Mouse (Mus musculus): ENCODE measurements around the gene Scp2. TPM values are rescaled to one million over a fixed set of nuclear protein-coding genes. Genes with fewer than 3 reads are reported as not detected.

Scp2 gene
- polyA plus RNA-seq, 1 experiment from 2014 or later: 372 TPM

DNA sequence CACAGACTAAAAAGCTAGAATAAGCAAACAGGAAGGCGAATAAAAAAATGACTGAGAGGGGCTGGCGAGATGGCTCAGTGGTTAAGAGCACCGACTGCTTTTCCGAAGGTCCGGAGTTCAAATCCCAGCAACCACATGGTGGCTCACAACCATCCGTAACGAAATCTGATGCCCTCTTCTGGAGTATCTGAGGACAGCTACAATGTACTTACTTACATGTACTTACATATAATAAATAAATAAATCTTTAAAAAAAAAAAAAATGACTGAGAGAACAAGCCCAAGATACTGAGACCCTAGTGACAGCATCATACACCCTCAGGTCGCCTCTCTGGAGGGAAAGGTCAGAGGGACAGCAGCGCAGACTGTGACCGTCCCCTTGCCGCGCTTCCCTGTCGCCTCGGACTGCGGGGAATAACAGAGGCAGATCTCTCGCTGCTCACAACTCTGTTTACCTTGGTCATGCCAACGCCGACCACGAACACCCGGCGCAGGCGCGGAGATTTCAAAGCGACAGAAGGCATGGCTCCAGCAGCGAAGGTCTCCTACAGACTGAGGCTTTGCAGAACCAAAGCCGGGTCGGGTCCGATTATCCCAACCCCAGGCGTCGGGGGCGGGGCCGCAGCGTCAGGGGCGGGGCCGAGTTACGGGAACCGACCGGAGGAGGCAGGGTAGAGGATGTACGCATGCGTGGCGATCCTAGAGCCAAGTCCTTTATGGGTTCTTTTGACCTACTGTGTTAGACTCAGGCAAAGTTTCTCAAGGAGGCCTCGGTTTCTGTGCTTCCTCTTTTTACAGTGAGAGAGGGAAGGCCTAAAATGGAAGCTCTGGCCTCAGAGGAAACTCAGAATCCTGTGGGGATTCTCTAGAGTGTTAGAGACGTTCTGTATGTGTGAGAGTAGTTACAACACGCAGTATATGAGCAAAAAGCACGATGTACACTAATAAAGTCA is 26.6 kb downstream of the Scp2 start:
- peak overlapping the region; percentile 72 for H3K4me3 ChIP-seq (ENCODE audit: low read length)
- peak overlapping the region; percentile 38; the same call in 1 of the 2 replicates for H3K27ac ChIP-seq (ENCODE audit: low read length)
- peak; percentile 93 for ATAC-seq
- peak overlapping the region; percentile 54 for H3K4me2 ChIP-seq (ENCODE audit: low read depth, low read length)
- 13% methylated on average over 43 of the region's 45 CpGs for WGBS
- H3K27me3 ChIP-seq (replicated peaks; ENCODE audit: control insufficient read depth, insufficient read depth, low read length): no peaks in the 10 kb centered on the region
- no peaks in the 10 kb centered on the region for H3K9me3 ChIP-seq (ENCODE audit: control insufficient read depth, low read length)
- no peaks in the 10 kb centered on the region for H3K4me1 ChIP-seq (ENCODE audit: control insufficient read depth, insufficient read depth, low read length)
- H3K9ac ChIP-seq (ENCODE audit: low read depth, low read length): peak overlapping the region; percentile 78
- no peaks in the 10 kb centered on the region for H3K36me3 ChIP-seq (ENCODE audit: control insufficient read depth, insufficient read depth, low read length)

DNA sequence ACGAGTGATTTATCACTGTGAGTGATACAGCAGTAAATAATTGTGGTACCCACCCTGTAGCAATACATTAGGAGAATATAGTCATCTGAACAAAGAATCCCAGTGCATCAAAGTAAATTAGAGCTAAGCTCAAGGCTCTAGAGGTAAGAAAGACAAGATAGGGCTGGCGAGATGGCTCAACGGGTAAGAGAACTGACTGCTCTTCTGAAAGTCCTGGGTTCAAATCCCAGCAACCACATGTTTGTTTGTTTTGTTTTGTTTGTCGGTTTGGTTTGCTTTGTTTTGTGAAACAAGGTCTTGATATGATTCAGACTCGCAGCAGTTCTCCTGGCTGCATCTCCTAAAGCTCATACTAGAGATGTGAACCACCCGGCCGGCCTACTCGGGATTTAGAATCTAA is 27.3 kb downstream of the Scp2 start:
- no peak overlapping the region for H3K4me2 ChIP-seq (ENCODE audit: low read depth, low read length)
- H3K27ac ChIP-seq (ENCODE audit: low read length): no peak overlapping the region
- H3K36me3 ChIP-seq (ENCODE audit: control insufficient read depth, insufficient read depth, low read length): no peaks in the 10 kb centered on the region
- no peaks in the 10 kb centered on the region for H3K9me3 ChIP-seq (ENCODE audit: control insufficient read depth, low read length)
- no peaks in the 10 kb centered on the region for H3K4me1 ChIP-seq (ENCODE audit: control insufficient read depth, insufficient read depth, low read length)
- H3K4me3 ChIP-seq (ENCODE audit: low read length): no peak overlapping the region
- H3K9ac ChIP-seq (ENCODE audit: low read depth, low read length): no peak overlapping the region
- H3K27me3 ChIP-seq (replicated peaks; ENCODE audit: control insufficient read depth, insufficient read depth, low read length): no peaks in the 10 kb centered on the region
- no peak for ATAC-seq
- WGBS: 91% methylated on average over 8 of the region's 8 CpGs

DNA sequence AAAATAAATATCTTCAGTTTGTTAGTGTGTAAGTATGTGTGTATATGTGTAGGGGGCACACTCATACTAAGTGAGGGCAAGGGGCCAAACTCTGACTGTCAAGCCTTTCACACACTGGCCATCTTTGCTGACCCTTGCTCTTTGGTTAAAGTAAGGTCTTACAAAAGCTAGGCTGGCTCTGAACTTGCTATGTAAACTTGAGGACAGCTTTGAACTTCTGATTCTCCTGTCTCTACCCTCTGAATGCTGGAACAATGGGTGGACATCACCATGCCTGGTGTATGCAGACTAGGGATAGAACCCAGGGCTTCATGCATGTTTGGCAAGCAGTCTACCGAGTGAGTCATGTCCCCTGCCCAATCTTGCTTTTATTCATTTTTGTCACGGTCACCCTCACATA is 28.3 kb downstream of the Scp2 start:
- Histone ChIP-seq H3K9ac (ENCODE audit: low read depth, low read length) (no peak overlapping the region), H3K4me2 (ENCODE audit: low read depth, low read length) (no peak overlapping the region), H3K9me3 (ENCODE audit: control insufficient read depth, low read length) (no peaks in the 10 kb centered on the region), H3K36me3 (ENCODE audit: control insufficient read depth, insufficient read depth, low read length) (no peaks in the 10 kb centered on the region), H3K4me1 (ENCODE audit: control insufficient read depth, insufficient read depth, low read length) (no peaks in the 10 kb centered on the region), H3K27ac (ENCODE audit: low read length) (no peak overlapping the region), H3K27me3 (replicated peaks; ENCODE audit: control insufficient read depth, insufficient read depth, low read length) (no peaks in the 10 kb centered on the region), H3K4me3 (ENCODE audit: low read length) (no peak overlapping the region)
- 95% methylated on average over 2 of the region's 2 CpGs for WGBS
- ATAC-seq: no peak

DNA sequence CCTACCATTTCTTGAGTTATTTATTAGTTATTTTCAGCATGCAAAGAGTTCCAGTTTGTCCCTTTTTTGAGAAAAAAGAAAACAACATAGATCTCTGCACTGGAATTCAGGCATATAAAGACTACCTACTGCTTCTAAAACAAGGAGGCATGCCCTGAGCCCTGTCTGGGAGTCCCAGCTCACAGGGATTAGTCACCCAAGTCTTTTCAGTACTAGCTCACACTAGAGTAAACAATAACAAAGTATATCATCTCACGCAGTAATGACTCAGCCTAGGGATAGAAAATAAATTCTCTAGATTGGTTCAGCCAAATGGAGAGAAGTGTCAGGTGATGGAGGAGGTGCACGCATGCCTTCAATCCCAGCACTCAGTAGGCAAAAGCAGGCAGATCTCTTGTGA is 34.1 kb downstream of the Scp2 start:
- H3K9ac ChIP-seq (ENCODE audit: low read depth, low read length): no peak overlapping the region
- H3K9me3 ChIP-seq (ENCODE audit: control insufficient read depth, low read length): no peaks in the 10 kb centered on the region
- no peak overlapping the region for H3K4me3 ChIP-seq (ENCODE audit: low read length)
- no peak overlapping the region for H3K27ac ChIP-seq (ENCODE audit: low read length)
- H3K4me2 ChIP-seq (ENCODE audit: low read depth, low read length): no peak overlapping the region
- 80% methylated on average over 2 of the region's 2 CpGs for WGBS
- no peak for ATAC-seq
- H3K27me3 ChIP-seq (replicated peaks; ENCODE audit: control insufficient read depth, insufficient read depth, low read length): no peaks in the 10 kb centered on the region
- 0 out of 2 replicates have a peak, but pooled peaks cover 3% of the 10 kb centered on the region for H3K36me3 ChIP-seq (ENCODE audit: control insufficient read depth, insufficient read depth, low read length)
- no peaks in the 10 kb centered on the region for H3K4me1 ChIP-seq (ENCODE audit: control insufficient read depth, insufficient read depth, low read length)

DNA sequence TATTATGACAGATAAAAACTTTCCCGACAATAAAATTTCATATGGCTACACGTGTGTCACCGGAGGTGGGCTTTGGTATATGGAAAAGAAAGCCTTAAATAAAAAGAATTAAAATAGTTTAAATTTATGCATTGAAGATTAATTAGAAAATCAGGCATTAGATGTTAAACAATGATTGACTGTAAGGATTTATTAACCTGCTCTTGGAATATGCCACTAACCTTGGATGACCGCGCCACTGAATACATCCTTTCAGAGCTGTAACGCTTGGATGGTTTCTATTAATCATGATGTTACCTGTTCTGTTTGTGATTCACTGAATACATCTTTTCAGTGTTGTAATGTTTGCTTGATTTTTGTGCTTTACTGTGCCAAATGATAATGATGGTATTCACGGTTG is 35.1 kb downstream of the Scp2 start:
- no peaks in the 10 kb centered on the region for H3K9me3 ChIP-seq (ENCODE audit: control insufficient read depth, low read length)
- H3K27ac ChIP-seq (ENCODE audit: low read length): no peak overlapping the region
- H3K36me3 ChIP-seq (ENCODE audit: control insufficient read depth, insufficient read depth, low read length): 0 out of 2 replicates have a peak, but pooled peaks cover 3% of the 10 kb centered on the region
- H3K4me2 ChIP-seq (ENCODE audit: low read depth, low read length): no peak overlapping the region
- H3K9ac ChIP-seq (ENCODE audit: low read depth, low read length): no peak overlapping the region
- H3K4me3 ChIP-seq (ENCODE audit: low read length): no peak overlapping the region
- ATAC-seq: no peak
- no peaks in the 10 kb centered on the region for H3K27me3 ChIP-seq (replicated peaks; ENCODE audit: control insufficient read depth, insufficient read depth, low read length)
- WGBS: 93% methylated on average over 7 of the region's 7 CpGs
- H3K4me1 ChIP-seq (ENCODE audit: control insufficient read depth, insufficient read depth, low read length): no peaks in the 10 kb centered on the region

DNA sequence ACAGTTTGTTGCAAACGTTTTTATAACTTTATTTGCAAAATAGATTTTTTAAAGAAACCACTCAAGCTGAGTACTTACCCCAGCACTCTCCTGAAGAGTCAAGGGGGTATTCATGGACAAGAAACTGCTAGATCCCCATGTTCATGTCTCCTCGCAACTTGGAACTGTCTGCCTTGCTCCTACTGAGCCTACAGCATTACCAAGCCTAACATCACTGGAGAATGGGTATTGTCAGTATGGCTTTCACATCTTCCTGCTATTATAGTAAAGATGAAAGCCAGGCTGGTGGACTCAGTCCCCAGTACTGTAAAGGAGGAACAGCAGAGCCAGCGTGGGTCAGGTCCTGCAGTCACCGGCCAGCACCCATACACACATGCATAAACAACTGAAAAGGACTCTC is 48.5 kb downstream of the Scp2 start, which contains the start of gene Podn:
Gene Podn, minus strand, starts transcription at position 101 of the 400 bp plus-strand sequence.
- no peak within 1 kb of the TSS for H3K4me2 ChIP-seq (ENCODE audit: low read depth, low read length)
- ATAC-seq: no peak
- no peak within 1 kb of the TSS for H3K4me3 ChIP-seq (ENCODE audit: low read length)
- no peaks in the 10 kb centered on the region for H3K4me1 ChIP-seq (ENCODE audit: control insufficient read depth, insufficient read depth, low read length)
- no peaks in the 10 kb centered on the region for H3K27me3 ChIP-seq (replicated peaks; ENCODE audit: control insufficient read depth, insufficient read depth, low read length)
- H3K9ac ChIP-seq (ENCODE audit: low read depth, low read length): no peak within 1 kb of the TSS
- WGBS: 81% methylated on average over 4 of the region's 4 CpGs
- H3K9me3 ChIP-seq (ENCODE audit: control insufficient read depth, low read length): no peaks in the 10 kb centered on the region
- no peak within 1 kb of the TSS for H3K27ac ChIP-seq (ENCODE audit: low read length)
- no peaks in the 10 kb centered on the region; the same call in 1 of the 2 replicates for H3K36me3 ChIP-seq (ENCODE audit: control insufficient read depth, insufficient read depth, low read length)

DNA sequence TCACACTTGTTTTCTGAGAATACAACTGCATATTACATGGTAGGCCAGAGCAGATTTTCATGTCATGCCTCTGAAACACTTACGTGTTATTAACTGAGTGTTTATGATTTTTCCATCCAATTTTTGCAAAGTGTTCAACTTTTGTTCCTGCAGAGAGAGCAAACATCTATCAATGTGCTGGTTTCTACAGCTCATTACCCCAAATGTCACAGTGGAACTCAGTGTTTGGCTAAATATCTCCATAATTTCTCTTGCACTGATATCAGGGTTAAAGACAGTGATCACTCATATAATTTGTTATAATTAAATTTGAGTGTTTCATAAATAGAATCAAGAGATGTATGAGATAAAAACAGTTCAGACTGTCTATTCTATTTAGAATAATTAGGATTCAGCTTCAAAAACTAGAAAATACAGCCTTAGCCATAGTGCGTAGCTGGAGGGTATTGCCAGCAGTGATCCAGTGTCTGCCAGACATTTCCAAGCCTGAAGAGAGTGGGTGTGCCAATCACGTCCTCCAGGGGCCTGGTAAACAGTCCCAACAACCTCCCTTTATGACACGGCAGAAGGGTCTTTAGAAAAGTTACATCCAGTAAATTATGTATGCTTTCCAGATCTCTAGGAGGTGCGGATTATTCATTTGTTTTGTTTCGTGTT is 51.9 kb downstream of the Scp2 start:
- ATAC-seq: no peak
- H3K36me3 ChIP-seq (ENCODE audit: control insufficient read depth, insufficient read depth, low read length): no peaks in the 10 kb centered on the region; the same call in 1 of the 2 replicates
- no peaks in the 10 kb centered on the region for H3K4me1 ChIP-seq (ENCODE audit: control insufficient read depth, insufficient read depth, low read length)
- WGBS: 83% methylated on average over 6 of the region's 6 CpGs
- H3K9ac ChIP-seq (ENCODE audit: low read depth, low read length): no peak overlapping the region
- H3K4me2 ChIP-seq (ENCODE audit: low read depth, low read length): no peak overlapping the region
- H3K4me3 ChIP-seq (ENCODE audit: low read length): no peak overlapping the region
- no peaks in the 10 kb centered on the region for H3K9me3 ChIP-seq (ENCODE audit: control insufficient read depth, low read length)
- no peaks in the 10 kb centered on the region for H3K27me3 ChIP-seq (replicated peaks; ENCODE audit: control insufficient read depth, insufficient read depth, low read length)
- H3K27ac ChIP-seq (ENCODE audit: low read length): no peak overlapping the region

DNA sequence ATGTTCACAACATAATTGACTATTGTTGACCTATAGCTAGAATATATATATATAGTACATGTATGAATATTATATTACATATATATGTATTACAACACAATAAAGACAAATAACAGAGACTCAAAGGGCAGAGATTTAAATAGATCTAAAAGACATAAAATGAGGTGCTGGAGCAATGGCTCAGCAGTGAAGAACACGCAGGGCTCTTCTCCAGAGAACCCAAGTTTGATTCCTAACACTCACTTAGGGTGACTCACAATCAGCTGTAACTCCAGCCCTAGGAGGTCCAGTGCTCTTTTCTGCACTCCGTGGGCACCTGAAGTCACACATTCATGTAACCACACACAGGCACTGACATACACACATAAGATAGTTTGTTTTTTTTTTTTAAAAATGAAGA is 60.8 kb downstream of the Scp2 start:
- no peak for ATAC-seq
- no peak overlapping the region for H3K27ac ChIP-seq (ENCODE audit: low read length)
- H3K9ac ChIP-seq (ENCODE audit: low read depth, low read length): no peak overlapping the region
- H3K4me1 ChIP-seq (ENCODE audit: control insufficient read depth, insufficient read depth, low read length): no peaks in the 10 kb centered on the region
- H3K4me3 ChIP-seq (ENCODE audit: low read length): no peak overlapping the region
- no peaks in the 10 kb centered on the region for H3K9me3 ChIP-seq (ENCODE audit: control insufficient read depth, low read length)
- H3K36me3 ChIP-seq (ENCODE audit: control insufficient read depth, insufficient read depth, low read length): no peaks in the 10 kb centered on the region
- WGBS: 92% methylated on average over 2 of the region's 2 CpGs
- no peaks in the 10 kb centered on the region for H3K27me3 ChIP-seq (replicated peaks; ENCODE audit: control insufficient read depth, insufficient read depth, low read length)
- no peak overlapping the region for H3K4me2 ChIP-seq (ENCODE audit: low read depth, low read length)

DNA sequence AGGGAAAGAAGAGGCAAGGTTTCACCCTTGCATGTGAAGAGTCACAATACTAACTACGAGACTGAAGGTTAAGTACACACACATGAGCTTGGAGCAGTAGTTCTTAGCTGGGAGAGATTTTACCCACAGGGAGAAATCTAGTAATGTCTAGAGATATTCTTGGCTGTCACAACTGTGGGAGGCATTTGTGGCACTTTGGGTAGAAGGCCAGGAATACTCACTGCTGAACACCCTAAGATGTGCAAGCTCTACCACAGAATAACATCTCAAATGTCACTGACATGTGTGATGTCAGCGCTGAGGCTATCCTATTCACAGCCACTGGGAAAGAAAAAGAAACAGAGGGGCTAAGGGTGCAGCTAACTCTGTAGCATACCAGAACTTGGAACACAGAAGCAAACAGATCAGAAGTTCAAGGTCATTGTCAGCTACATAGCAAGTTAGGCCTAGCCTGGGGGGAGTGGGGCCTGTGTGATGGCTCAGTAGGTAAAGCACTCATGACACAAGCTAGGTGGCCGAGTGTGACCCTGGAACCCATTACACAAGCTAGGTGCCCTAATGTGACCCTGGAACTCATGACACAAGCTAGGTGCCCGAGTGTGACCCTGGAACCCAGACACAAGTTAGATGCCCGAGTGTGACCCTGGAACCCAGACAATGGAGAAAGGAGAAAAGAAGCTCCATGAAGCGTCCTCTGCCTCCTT is 61.6 kb downstream of the Scp2 start:
- WGBS: 84% methylated on average over 6 of the region's 6 CpGs
- H3K27ac ChIP-seq (ENCODE audit: low read length): no peak overlapping the region
- H3K4me2 ChIP-seq (ENCODE audit: low read depth, low read length): no peak overlapping the region
- H3K9ac ChIP-seq (ENCODE audit: low read depth, low read length): no peak overlapping the region
- H3K36me3 ChIP-seq (ENCODE audit: control insufficient read depth, insufficient read depth, low read length): no peaks in the 10 kb centered on the region
- no peaks in the 10 kb centered on the region for H3K27me3 ChIP-seq (replicated peaks; ENCODE audit: control insufficient read depth, insufficient read depth, low read length)
- no peaks in the 10 kb centered on the region for H3K9me3 ChIP-seq (ENCODE audit: control insufficient read depth, low read length)
- ATAC-seq: no peak
- no peaks in the 10 kb centered on the region for H3K4me1 ChIP-seq (ENCODE audit: control insufficient read depth, insufficient read depth, low read length)
- H3K4me3 ChIP-seq (ENCODE audit: low read length): no peak overlapping the region
